Mouse (Mus musculus): Measurements from ENCODE around the gene Gdf9.

DNA sequence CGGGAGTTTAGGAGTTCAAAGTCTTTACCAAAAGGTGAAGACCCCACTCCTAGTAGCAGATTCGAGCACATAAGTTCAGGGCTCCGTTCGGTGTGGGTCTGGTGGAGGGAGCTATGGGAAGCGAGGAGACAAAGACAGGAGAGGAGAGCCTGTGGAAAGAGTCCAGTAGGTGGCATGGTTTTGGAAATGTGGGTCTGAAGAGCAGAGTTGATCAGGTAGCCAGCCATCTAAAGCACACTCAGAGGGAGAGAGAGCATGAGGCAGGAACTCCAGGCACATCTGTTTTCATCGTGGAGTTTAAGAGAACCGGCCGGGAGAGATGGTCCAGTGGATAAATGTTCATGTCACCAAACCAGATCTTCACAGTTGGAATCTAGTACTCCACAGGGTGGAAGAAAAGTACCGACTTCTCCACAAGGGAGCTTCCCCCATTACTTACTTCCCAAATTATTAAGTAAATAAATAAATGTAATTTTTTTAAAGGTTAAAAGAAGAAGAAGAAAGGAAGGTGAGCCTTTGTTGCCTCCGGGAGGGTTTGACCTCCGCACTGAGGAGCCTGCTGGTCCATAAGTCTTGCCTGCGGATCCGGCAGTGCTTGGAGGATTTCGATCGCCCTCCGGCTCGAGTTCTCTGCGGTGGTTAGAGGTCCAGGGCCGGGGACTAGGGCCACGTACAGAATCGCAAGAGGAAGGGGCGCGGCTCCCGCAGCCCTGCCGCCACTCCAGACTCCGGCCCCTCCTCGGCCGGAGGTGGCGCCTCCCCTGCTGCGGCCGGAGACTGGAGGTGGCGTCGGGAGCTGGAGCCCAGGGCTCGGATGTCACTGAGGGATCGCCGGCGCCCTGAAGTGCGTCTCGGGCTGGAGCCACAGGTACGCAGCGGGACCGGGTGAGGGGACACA is 25.9 kb downstream of the Gdf9 start, which contains the start of the genes Gm10447 and Shroom1:
- TF ChIP-seq CTCF (IDR thresholded peaks at IDR 0.05; ENCODE audit: insufficient read depth, low read depth, low read length), result no peak
- no peak for TF ChIP-seq POLR2A (IDR thresholded peaks at IDR 0.05; ENCODE audit: insufficient read depth, low read depth, low read length)
